Mouse (Mus musculus) cerebellum, adult 2 months (tissue): ENCODE measurements around the gene Crb2. TPM values are rescaled to one million over a fixed set of nuclear protein-coding genes. Genes with fewer than 3 reads are reported as not detected.

Experiments used
- DNase-seq, 2 experiments: peaks; one replicate each; pipeline ENCODE4 v3.0.0; 2021
- H3K27ac ChIP-seq: fragments of 200-500 bp; 2 replicates; pipeline ENCODE4 v1.5.1; 2012; ENCODE audit warnings: low read length, control low read depth, inconsistent platforms; ENCODE audit not compliant: insufficient read depth
- H3K27me3 ChIP-seq: fragments of 200-500 bp; 2 replicates; pipeline ENCODE4 v1.6.1; 2012; ENCODE audit warnings: inconsistent platforms, mild to moderate bottlenecking, low read length, moderate library complexity; ENCODE audit not compliant: control insufficient read depth, insufficient read depth
- H3K4me1 ChIP-seq: fragments of 200-500 bp; 2 replicates; pipeline ENCODE4 v1.6.1; 2011; ENCODE audit warnings: low read length; ENCODE audit not compliant: control insufficient read depth, insufficient read depth
- H3K4me3 ChIP-seq: fragments of 200-500 bp; replicated peaks from 2 replicates; pipeline ENCODE3; 2011; ENCODE audit warnings: mild to moderate bottlenecking, low read depth, low read length, control low read depth; ENCODE audit not compliant: insufficient read depth
- CTCF ChIP-seq: fragments of 200-500 bp; IDR thresholded peaks from 2 replicates; pipeline ENCODE4 v1.5.1; 2011; ENCODE audit warnings: low read depth, mild to moderate bottlenecking, control low read depth, low read length, moderate library complexity, borderline replicate concordance; ENCODE audit not compliant: insufficient read depth
- POLR2A ChIP-seq: fragments of 200-500 bp; IDR thresholded peaks from 2 replicates; pipeline ENCODE4 v1.6.1; 2011; ENCODE audit warnings: low read length, control low read depth, borderline replicate concordance; ENCODE audit not compliant: insufficient read depth
- WGBS: fragments of 180-500 bp; shearing (Covaris S2); methylation state at CpG from one replicate; pipeline ENCODE4 v1.1.7; 2018; 5-methylcytosine and 5-hydroxymethylcytosine counted together
- polyA plus RNA-seq: library from polyadenylated mRNA; depleted of rRNA; stranded (reverse); fragments of >200 nt; gene quantifications from 2 replicates; pipeline ENCODE4 v1.2.3, GENCODE M21; 2012; rRNA removed

Gene Crb2
- polyA plus RNA-seq: 1.1 and 1.4 TPM in 2 replicates

DNA sequence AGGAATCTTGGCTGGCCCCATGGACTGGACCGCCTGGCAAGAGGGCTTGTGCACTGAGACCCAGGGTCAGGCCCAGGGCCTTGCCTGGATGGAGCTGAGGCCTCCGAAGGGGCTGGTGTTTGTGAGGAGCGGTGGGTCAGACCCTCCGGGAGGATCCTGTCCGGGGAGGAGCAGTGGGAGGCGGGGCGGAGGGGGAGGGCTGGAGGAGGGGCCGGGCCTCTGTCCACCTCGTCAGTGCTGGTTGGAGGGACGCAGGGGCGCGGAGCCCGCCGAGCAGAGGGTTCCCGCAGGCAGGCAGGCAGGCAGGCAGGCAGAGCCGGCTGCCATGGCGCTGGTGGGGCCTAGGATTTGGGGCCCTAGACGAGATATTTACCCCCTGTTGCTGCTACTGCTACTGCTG is at the start of gene Crb2:
TSS of gene Crb2 (plus strand) at position 234 of the 400 bp plus-strand sequence.
- no peak for DNase-seq
- TF ChIP-seq POLR2A: no peak
- no peak for TF ChIP-seq CTCF
- WGBS: 61% methylated on average over 18 of the region's 18 CpGs
- no peak within 1 kb of the TSS for H3K4me3 ChIP-seq
- H3K27me3 ChIP-seq: no peaks in the 10 kb centered on the region
- no peak within 1 kb of the TSS for H3K27ac ChIP-seq
- H3K4me1 ChIP-seq: peaks cover 17% of the 10 kb centered on the region

GRCm38 (mm10) chr2:37731241-37731801 is 44.7 kb upstream of the Crb2 start:
- H3K4me1 ChIP-seq: no peaks in the 10 kb centered on the region
- 83% methylated on average over 5 of the region's 5 CpGs for WGBS
- H3K27me3 ChIP-seq: no peaks in the 10 kb centered on the region; the same call in 1 of the 2 replicates
- TF ChIP-seq POLR2A (no peak), CTCF (no peak)
- no peak overlapping the region for H3K4me3 ChIP-seq
- DNase-seq: no peak
- H3K27ac ChIP-seq: no peak overlapping the region

GRCm38 (mm10) chr2:37734979-37735806 is 40.9 kb upstream of the Crb2 start:
- 35% methylated on average over 17 of the region's 17 CpGs for WGBS
- no peak for DNase-seq

GRCm38 (mm10) chr2:37735807-37736188 is 40.3 kb upstream of the Crb2 start:
- Histone ChIP-seq H3K27me3 (no peaks in the 10 kb centered on the region), H3K4me1 (no peaks in the 10 kb centered on the region), H3K4me3 (no peak overlapping the region), H3K27ac (no peak overlapping the region)
- DNase-seq: no peak
- WGBS: 80% methylated on average over 1 of the region's 1 CpGs
- TF ChIP-seq POLR2A: no peak
- no peak for TF ChIP-seq CTCF

More at GRCm38 (mm10) chr2:37734979-37735806, 40.9 kb upstream of the Crb2 start:
- H3K27me3 ChIP-seq: no peaks in the 10 kb centered on the region
- TF ChIP-seq CTCF: no peak
- TF ChIP-seq POLR2A: no peak
- H3K4me3 ChIP-seq: no peak overlapping the region
- H3K4me1 ChIP-seq: no peaks in the 10 kb centered on the region
- H3K27ac ChIP-seq: no peak overlapping the region

- no peaks in the 10 kb centered on the region for H3K27me3 ChIP-seq
- no peak overlapping the region for H3K4me3 ChIP-seq
- WGBS: 28% methylated on average over 20 of the region's 20 CpGs
- peaks cover 5% of the 10 kb centered on the region for H3K4me1 ChIP-seq
- H3K27ac ChIP-seq: 0 out of 2 replicates have a peak overlapping the region, but pooled peaks have one; percentile 40
- no peak for TF ChIP-seq POLR2A
- TF ChIP-seq CTCF: no peak
- DNase-seq: peak; percentile 53 to 56
These were observed 34.1 kb upstream of the Crb2 start for GRCm38 (mm10) chr2:37741806-37742554.

DNA sequence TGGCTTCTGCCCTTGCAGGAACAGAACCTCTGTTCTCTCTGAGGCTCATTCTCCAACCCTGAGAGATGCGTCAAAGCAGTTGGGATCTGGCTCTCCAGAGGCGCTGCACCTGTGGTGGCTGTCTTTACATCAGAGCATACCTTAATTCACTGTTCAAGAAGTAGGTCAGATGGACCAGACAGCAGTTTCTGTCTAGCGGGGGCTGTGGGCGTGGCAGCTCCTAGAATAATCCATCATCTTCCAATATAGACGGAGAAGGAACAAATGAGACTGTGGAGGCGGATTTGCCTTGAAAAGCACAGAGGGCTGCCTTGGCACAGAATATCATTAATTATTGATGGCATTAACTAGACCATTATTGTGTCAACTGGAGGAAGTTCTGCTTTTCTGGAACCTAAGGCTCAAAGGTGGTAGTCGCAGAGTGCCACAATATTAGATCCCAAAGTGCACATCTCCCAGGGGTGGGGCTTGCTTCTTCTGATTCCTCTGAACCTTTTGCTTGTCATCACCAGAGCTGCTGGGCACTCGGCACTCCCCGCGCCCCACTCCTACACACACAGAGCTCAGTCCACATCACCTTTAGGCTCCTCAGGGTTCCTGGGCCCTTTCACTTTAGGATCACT is 31.2 kb upstream of the Crb2 start:
- no peaks in the 10 kb centered on the region for H3K27me3 ChIP-seq
- TF ChIP-seq CTCF (no peak), POLR2A (no peak)
- no peak for DNase-seq
- 95% methylated on average over 10 of the region's 10 CpGs for WGBS
- no peak overlapping the region for H3K27ac ChIP-seq
- no peak overlapping the region for H3K4me3 ChIP-seq
- peaks cover 21% of the 10 kb centered on the region for H3K4me1 ChIP-seq

GRCm38 (mm10) chr2:37746293-37747049 is 29.6 kb upstream of the Crb2 start:
- H3K27me3 ChIP-seq: no peaks in the 10 kb centered on the region
- H3K4me3 ChIP-seq: no peak overlapping the region
- DNase-seq: no peak
- 98% methylated on average over 5 of the region's 5 CpGs for WGBS
- peaks cover 21% of the 10 kb centered on the region for H3K4me1 ChIP-seq
- H3K27ac ChIP-seq: no peak overlapping the region
- no peak for TF ChIP-seq POLR2A
- TF ChIP-seq CTCF: no peak

GRCm38 (mm10) chr2:37747909-37748308 is 28.1 kb upstream of the Crb2 start:
- Histone ChIP-seq H3K27ac (no peak overlapping the region), H3K4me3 (no peak overlapping the region), H3K4me1 (peaks cover 16% of the 10 kb centered on the region), H3K27me3 (no peaks in the 10 kb centered on the region)
- DNase-seq: peak; percentile 30 to 44
- WGBS: 30% methylated on average over 2 of the region's 2 CpGs
- TF ChIP-seq CTCF (no peak), POLR2A (no peak)
